Mouse (Mus musculus) retina, adult 2 months (tissue): ENCODE data around the gene Vmn2r14.
"Not testable (repeated sequence)": the region's sequence is repeated elsewhere in the genome, so short reads cannot be mapped to it uniquely, and the experiment has no call there.

Source experiments
- DNase-seq: peaks from one replicate; pipeline ENCODE4 v3.0.0-alpha.2; 2012; ENCODE audit warnings: low read depth, low spot score

Vmn2r14 gene

DNA sequence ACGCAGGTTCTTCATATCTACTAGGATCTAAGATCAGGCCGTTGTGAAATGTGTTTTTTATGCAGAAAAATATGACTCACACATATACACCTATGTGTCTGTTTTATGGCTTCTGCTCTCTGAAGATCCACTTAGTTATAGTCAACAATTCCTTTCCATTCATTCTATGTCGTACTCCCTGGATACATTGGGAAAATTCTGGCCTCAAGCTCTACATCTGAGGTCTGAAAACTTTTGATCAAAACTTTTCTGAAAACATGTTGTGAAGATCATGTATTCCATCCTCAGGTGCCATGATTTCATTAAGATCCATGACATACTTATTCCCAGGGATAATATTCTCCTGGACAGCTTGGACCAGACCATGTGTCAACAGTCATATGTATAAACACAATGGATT, at the start of gene Vmn2r14:
Gene Vmn2r14 (minus strand): TSS at position 101 of the 400 bp plus-strand sequence.
- no peak for DNase-seq

DNA sequence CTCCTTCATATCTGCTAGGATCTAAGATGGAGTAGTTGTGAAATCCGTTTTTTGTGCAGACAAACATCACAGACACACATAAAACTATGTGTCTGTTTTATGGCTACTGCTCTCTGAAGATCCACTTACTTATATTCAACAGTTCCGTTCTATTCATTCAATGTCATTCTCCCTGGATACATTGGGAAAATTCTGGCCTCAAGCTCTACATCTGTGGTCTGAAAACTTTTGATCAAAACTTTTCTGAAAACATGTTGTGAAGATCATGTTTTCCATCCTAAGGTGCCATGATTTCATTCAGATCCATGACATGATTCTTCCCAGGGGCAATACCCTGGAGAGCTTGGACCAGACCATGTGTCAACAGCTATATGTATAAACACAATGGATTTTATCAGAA, 32.4 kb downstream of the Vmn2r14 start, which contains the start of gene Vmn2r13:
Gene Vmn2r13 (minus strand): TSS at position 101 of the 400 bp plus-strand sequence.
- not testable (repeated sequence) for DNase-seq

DNA sequence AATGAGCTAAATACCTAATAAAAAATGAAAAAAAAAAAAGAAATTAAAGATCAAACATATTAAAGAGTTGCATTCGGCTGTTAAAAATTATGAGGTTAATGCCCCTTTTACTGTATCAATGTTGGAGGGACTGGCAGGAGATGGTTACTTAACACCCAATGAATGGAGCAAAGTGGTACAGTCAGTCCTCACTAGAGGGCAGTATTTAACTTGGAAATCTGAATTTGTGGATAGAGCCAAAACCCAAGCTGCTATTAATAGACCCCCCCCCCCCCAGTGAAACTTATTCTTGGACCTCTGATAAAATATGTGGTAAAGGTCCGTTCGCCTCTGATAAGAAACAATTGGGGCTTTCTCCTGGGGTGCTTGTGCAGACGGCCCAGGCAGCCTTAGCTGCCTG, 57.7 kb downstream of the Vmn2r14 start:
- not testable (repeated sequence) for DNase-seq
